Mouse (Mus musculus): ENCODE measurements around the gene Ptpn9.
"Not testable (repeated sequence)": the region's sequence is repeated elsewhere in the genome, so short reads cannot be mapped to it uniquely, and the experiment has no call there.

DNA sequence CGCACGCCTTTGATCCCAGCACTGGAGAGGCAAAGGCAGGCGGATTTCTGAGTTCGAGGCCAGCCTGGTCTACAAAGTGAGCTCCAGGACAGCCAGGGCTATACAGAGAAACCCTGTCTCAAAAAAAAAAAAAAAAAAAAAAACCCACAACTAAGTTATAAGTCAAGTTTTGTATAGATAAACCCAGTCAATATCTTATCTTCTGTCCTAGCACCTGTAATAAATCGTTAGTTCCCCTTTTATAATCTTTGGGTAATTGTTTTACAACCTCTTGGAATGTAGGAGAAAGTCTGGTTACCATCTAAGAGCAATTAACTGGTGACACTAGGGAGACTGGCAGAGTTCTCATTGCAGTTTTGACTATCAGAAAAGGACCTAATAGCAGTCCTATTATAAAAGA, 46.0 kb upstream of the Ptpn9 start:
- not testable (repeated sequence) for TF ChIP-seq CTCF, POLR2A (IDR thresholded peaks at IDR 0.05; ENCODE audit: insufficient read depth, low read depth, low read length)

Data from olfactory bulb, adult 2 months (tissue).